Mouse (Mus musculus) heart, embryonic 15.5 days (tissue): ENCODE data around the gene Gm3676. TPM values are rescaled to one million over a fixed set of nuclear protein-coding genes. Genes with fewer than 3 reads are reported as not detected.
"Not testable (repeated sequence)": the region's sequence is repeated elsewhere in the genome, so short reads cannot be mapped to it uniquely, and the experiment has no call there.

Experiments used
- ATAC-seq: fragments of 200-750 bp; cut with Nextera tagmentation; replicated peaks from 2 replicates; pipeline ENCODE4 v1.8.0; 2017; ENCODE audit warnings: low read depth, moderate TSS enrichment; ENCODE audit not compliant: insufficient number of reproducible peaks, insufficient read depth, low FRiP score
- H3K27ac ChIP-seq: fragments of 300-500 bp; sonication (generic); 2 replicates; pipeline ENCODE4 v1.5.1; 2015; ENCODE audit warnings: mild to moderate bottlenecking, inconsistent platforms
- H3K27me3 ChIP-seq: fragments of 300-500 bp; sonication (generic); 2 replicates; pipeline ENCODE4 v1.6.1; 2015; ENCODE audit warnings: inconsistent platforms
- H3K36me3 ChIP-seq: fragments of 300-500 bp; sonication (generic); 2 replicates; pipeline ENCODE4 v1.6.1; 2015; ENCODE audit warnings: mild to moderate bottlenecking, inconsistent platforms
- H3K4me1 ChIP-seq: fragments of 300-500 bp; sonication (generic); replicated peaks from 2 replicates; pipeline ENCODE4 v1.6.1; 2015; ENCODE audit warnings: inconsistent platforms
- H3K4me2 ChIP-seq: fragments of 300-500 bp; sonication (generic); 2 replicates; pipeline ENCODE4 v1.6.1; 2015; ENCODE audit warnings: inconsistent platforms, mild to moderate bottlenecking, moderate library complexity
- H3K4me3 ChIP-seq: fragments of 300-500 bp; sonication (generic); 2 replicates; pipeline ENCODE4 v1.5.1; 2015; ENCODE audit warnings: mild to moderate bottlenecking, inconsistent platforms
- H3K9ac ChIP-seq: fragments of 300-500 bp; sonication (generic); 2 replicates; pipeline ENCODE4 v1.6.1; 2015; ENCODE audit warnings: mild to moderate bottlenecking, inconsistent platforms
- H3K9me3 ChIP-seq: fragments of 300-500 bp; sonication (generic); replicated peaks from 2 replicates; pipeline ENCODE4 v1.6.1; 2016; ENCODE audit warnings: inconsistent platforms
- WGBS: fragments of 180-500 bp; shearing (Covaris S2); methylation state at CpG from one replicate; pipeline ENCODE4 v1.1.7; 2015; ENCODE audit warnings: mixed read lengths; 5-methylcytosine and 5-hydroxymethylcytosine counted together
- polyA plus RNA-seq: library from polyadenylated mRNA; unstranded; fragments of >200 nt; fragmentation: Nextera tagmentation; extraction: Ambion mirVana; gene quantifications from 2 replicates; pipeline ENCODE4 v1.2.1, GENCODE M21; 2015

Gm3676 gene
- polyA plus RNA-seq = not detected in 2 replicates

GRCm38 (mm10) chr14:41646387-41646786 lies at the start of gene Gm3676:
TSS of gene Gm3676 (minus strand) at chr14:41646487.
- not testable (repeated sequence) for H3K4me1 ChIP-seq, H3K36me3 ChIP-seq, H3K4me2 ChIP-seq, H3K9ac ChIP-seq, ATAC-seq, H3K4me3 ChIP-seq, H3K9me3 ChIP-seq, H3K27ac ChIP-seq, H3K27me3 ChIP-seq
- WGBS = no CpG with 5 or more reads among the region's 1 CpGs

DNA sequence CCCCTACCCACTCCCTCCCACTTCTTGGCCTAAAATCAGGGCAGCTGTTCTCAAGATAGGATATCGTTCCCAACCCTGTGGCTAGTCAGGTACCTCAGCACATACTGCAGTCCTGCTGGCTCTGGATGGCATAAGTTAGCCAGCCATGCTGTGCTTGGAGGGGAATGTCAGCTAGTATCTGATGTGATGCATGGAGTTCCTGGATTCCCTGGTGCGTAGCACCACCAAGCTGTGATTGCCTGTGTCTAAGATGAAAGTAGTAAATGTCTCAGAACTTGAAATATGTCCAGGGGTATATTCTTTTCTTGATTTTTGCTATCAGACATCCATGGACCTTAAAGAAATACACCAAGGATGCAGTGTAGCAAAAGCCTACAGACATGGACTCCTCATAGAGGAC lies 1.9 kb upstream of the Gm3676 start:
- not testable (repeated sequence) for H3K4me2 ChIP-seq, H3K27ac ChIP-seq, H3K27me3 ChIP-seq, H3K9ac ChIP-seq, H3K4me1 ChIP-seq, H3K36me3 ChIP-seq, ATAC-seq, H3K4me3 ChIP-seq, H3K9me3 ChIP-seq
- 76% methylated on average over 2 of the region's 2 CpGs for WGBS

- not testable (repeated sequence) for H3K9ac ChIP-seq, H3K36me3 ChIP-seq, H3K4me2 ChIP-seq, H3K9me3 ChIP-seq, H3K4me1 ChIP-seq, H3K27me3 ChIP-seq, ATAC-seq, H3K4me3 ChIP-seq, H3K27ac ChIP-seq
- WGBS = 90% methylated on average over 9 of the region's 11 CpGs
These were observed 16.1 kb downstream of the Gm3676 start for GRCm38 (mm10) chr14:41630144-41630543.

DNA sequence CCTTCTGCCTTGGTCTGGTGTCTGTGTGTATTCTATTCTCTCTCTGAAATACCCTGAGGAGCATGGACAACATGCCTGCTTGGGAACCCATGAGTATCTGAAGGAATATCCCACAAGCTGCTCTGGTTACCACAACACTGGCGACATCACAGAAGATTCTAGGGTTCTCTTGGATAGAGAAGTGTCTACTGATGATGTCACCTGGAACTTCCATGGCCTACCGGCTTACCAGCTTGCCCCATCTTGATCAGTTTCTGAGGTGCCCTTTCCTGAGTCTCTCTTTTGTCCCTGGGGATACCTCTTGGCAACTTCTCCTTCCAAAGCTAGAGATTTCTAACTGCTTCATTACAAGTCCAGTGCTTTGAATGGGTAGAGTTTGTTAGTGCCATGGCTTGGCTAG lies 21.8 kb downstream of the Gm3676 start, which contains the start of gene Gm3072:
Gene Gm3072 (minus strand): TSS at position 101 of the 400 bp plus-strand sequence.
- 67% methylated on average over 1 of the region's 2 CpGs for WGBS
- H3K4me2 ChIP-seq, H3K9ac ChIP-seq, H3K4me1 ChIP-seq, H3K4me3 ChIP-seq, ATAC-seq, H3K36me3 ChIP-seq, H3K9me3 ChIP-seq, H3K27me3 ChIP-seq, H3K27ac ChIP-seq: not testable (repeated sequence)

DNA sequence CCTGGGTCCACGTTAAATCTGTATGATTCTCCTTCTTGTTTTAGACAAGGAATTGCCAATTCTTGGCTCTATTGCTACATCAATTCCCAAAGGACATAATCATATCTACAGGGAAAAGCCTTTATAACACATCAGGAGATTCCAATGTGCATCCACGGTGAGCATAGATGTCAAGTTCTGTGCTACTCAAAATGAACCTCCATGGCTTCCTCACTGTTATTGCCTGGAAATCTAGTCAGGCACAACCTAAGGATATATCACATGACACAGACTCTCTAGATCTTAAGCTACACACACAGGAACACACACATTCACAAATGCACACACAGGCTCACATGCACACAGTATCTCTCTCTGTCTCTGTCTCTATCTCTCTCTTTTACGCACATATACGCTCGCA lies 23.8 kb downstream of the Gm3676 start:
- H3K27me3 ChIP-seq, H3K4me2 ChIP-seq, H3K4me3 ChIP-seq, ATAC-seq, H3K36me3 ChIP-seq, H3K4me1 ChIP-seq, H3K9me3 ChIP-seq, H3K9ac ChIP-seq, H3K27ac ChIP-seq: not testable (repeated sequence)
- 87% methylated on average over 4 of the region's 5 CpGs for WGBS

- H3K9me3 ChIP-seq, H3K4me2 ChIP-seq, ATAC-seq, H3K27ac ChIP-seq, H3K4me3 ChIP-seq, H3K4me1 ChIP-seq, H3K9ac ChIP-seq, H3K36me3 ChIP-seq, H3K27me3 ChIP-seq: not testable (repeated sequence)
- WGBS = 55% methylated on average over 1 of the region's 1 CpGs
These were observed 35.6 kb downstream of the Gm3676 start for GRCm38 (mm10) chr14:41610690-41611089.

- not testable (repeated sequence) for H3K27ac ChIP-seq, H3K4me1 ChIP-seq, ATAC-seq, H3K9me3 ChIP-seq, H3K27me3 ChIP-seq, H3K4me2 ChIP-seq, H3K9ac ChIP-seq, H3K36me3 ChIP-seq, H3K4me3 ChIP-seq
- WGBS = 88% methylated on average over 15 of the region's 15 CpGs
These were observed 45.4 kb downstream of the Gm3676 start for GRCm38 (mm10) chr14:41600935-41601334.

Other genes starting within 250 kb of the Gm3676 start
- not detected in 2 replicates for gene Gm6482, start 238.2 kb downstream of the Gm3676 start, polyA plus RNA-seq
- gene Gm7954, start 193.0 kb downstream of the Gm3676 start, polyA plus RNA-seq = not detected in 2 replicates
- not detected in 2 replicates for gene Gm3486, start 157.0 kb downstream of the Gm3676 start, polyA plus RNA-seq
- not detected in 2 replicates for gene Gm7970, start 90.9 kb downstream of the Gm3676 start, polyA plus RNA-seq
- gene 1700049E17Rik2, start 73.3 kb downstream of the Gm3676 start, polyA plus RNA-seq = not detected in 2 replicates
- not detected in 2 replicates for gene Gm3072, start 21.9 kb downstream of the Gm3676 start, polyA plus RNA-seq
- gene Gm8068, start 55.4 kb upstream of the Gm3676 start, polyA plus RNA-seq = not detected in 2 replicates
- not detected in 2 replicates for gene Gm7929, start 104.1 kb upstream of the Gm3676 start, polyA plus RNA-seq
- not detected in 2 replicates for gene Gm47189, start 126.0 kb upstream of the Gm3676 start, polyA plus RNA-seq